27 mouse cellular contexts compared by ENCODE assay signal in the genomic region with DNA sequence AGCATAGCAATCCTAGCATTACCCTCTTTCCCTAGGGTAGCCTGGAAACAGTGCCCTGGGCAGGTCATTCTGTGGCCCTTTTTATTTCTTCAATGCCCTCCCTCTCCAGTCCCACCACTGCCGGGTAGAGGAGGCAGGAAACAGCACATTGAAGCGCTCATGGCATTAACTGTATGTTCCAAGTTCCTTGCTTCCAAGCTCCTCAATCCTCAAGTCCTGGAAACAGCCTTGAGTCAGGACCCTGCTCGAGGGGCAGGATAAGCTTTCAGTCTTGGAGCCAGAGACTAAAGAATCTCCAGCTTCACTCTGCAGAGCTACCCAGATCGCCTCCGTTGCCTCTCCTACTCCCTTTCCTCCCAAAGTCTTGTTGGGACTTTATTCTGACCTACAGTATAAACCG. TPM values are rescaled to one million over a fixed set of nuclear protein-coding genes. Genes with fewer than 3 reads are reported as not detected.
DNase-seq lines count a peak whose midpoint lies in the region; ATAC-seq lines count a peak whose summit lies in the region.
"Had no signal": no experiment of that assay in that cellular context is flagged by ENCODE, and none has a peak within 500 bp of the region (broad histone marks: within the 10 kb centered on the region; RNA-seq: fewer than 3 reads in every experiment).

No protein-coding gene starts in this region.

- peaks cover 14% of the 10 kb centered on the region for H3K4me1 ChIP-seq in limb, embryonic 11.5 days (ENCODE audit: control insufficient read depth, insufficient read depth, low read length)
- H3K4me1 ChIP-seq in limb, embryonic 10.5 days, result peaks cover 19% of the 10 kb centered on the region
- H3K4me1 ChIP-seq in midbrain, embryonic 11.5 days (ENCODE audit: control insufficient read depth, insufficient read depth, low read length), result peaks cover 9% of the 10 kb centered on the region
- peaks cover 13% of the 10 kb centered on the region for H3K4me1 ChIP-seq in midbrain, embryonic 16.5 days (ENCODE audit: control insufficient read depth, insufficient read depth, low read length)
- H3K4me1 ChIP-seq in embryonic facial prominence, embryonic 10.5 days, result peaks cover 31% of the 10 kb centered on the region

- H3K9ac ChIP-seq in limb, embryonic 11.5 days (ENCODE audit: low read length), result no peak overlapping the region
- no peak overlapping the region for H3K9ac ChIP-seq in midbrain, embryonic 11.5 days (ENCODE audit: low read length)
- H3K9ac ChIP-seq in midbrain, embryonic 16.5 days (ENCODE audit: low read depth, low read length), result no peak overlapping the region
- H3K9ac ChIP-seq: embryonic facial prominence, embryonic 13.5 days; embryonic facial prominence, embryonic 15.5 days; forebrain, embryonic 13.5 days had no signal

- H3K4me2 ChIP-seq in limb, embryonic 11.5 days (ENCODE audit: low read depth, severe bottlenecking), result no peak overlapping the region
- no peak overlapping the region; the same call in 1 of the 2 replicates for H3K4me2 ChIP-seq in midbrain, embryonic 11.5 days
- no peak overlapping the region for H3K4me2 ChIP-seq in midbrain, embryonic 16.5 days (ENCODE audit: low read length)

- H3K9me3 ChIP-seq in limb, embryonic 11.5 days (ENCODE audit: control insufficient read depth, low read length), result no peaks in the 10 kb centered on the region
- H3K9me3 ChIP-seq in limb, embryonic 10.5 days (replicated peaks), result no peaks in the 10 kb centered on the region
- H3K9me3 ChIP-seq in midbrain, embryonic 11.5 days (ENCODE audit: control insufficient read depth, low read length), result no peaks in the 10 kb centered on the region
- no peaks in the 10 kb centered on the region for H3K9me3 ChIP-seq in midbrain, embryonic 16.5 days (replicated peaks; ENCODE audit: control insufficient read depth, low read length, poor library complexity, severe bottlenecking)
- no peaks in the 10 kb centered on the region for H3K9me3 ChIP-seq in embryonic facial prominence, embryonic 10.5 days
- H3K9me3 ChIP-seq: embryonic facial prominence, embryonic 13.5 days; embryonic facial prominence, embryonic 15.5 days; forebrain, embryonic 13.5 days; G1E had no signal

- H3K27ac ChIP-seq in limb, embryonic 11.5 days (replicated peaks; ENCODE audit: low read depth, low read length), result no peak overlapping the region
- H3K27ac ChIP-seq in limb, embryonic 10.5 days, result no peak overlapping the region
- H3K27ac ChIP-seq in midbrain, embryonic 11.5 days (ENCODE audit: low read depth, low read length), result no peak overlapping the region
- H3K27ac ChIP-seq in midbrain, embryonic 16.5 days (ENCODE audit: low read length), result no peak overlapping the region
- H3K27ac ChIP-seq in embryonic facial prominence, embryonic 10.5 days (replicated peaks), result no peak overlapping the region
- H3K27ac ChIP-seq: embryonic facial prominence, embryonic 13.5 days; embryonic facial prominence, embryonic 15.5 days; forebrain, embryonic 13.5 days had no signal

- WGBS in limb, embryonic 11.5 days, result 3% methylated on average over 6 of the region's 6 CpGs
- 5% methylated on average over 6 of the region's 6 CpGs for WGBS in limb, embryonic 10.5 days
- 4% methylated on average over 6 of the region's 6 CpGs for WGBS in midbrain, embryonic 11.5 days
- WGBS in midbrain, embryonic 16.5 days, result 9% methylated on average over 6 of the region's 6 CpGs
- WGBS in embryonic facial prominence, embryonic 10.5 days, result 2% methylated on average over 6 of the region's 6 CpGs

- no peaks in the 10 kb centered on the region for H3K36me3 ChIP-seq in limb, embryonic 11.5 days (ENCODE audit: control insufficient read depth, insufficient read depth, low read length)
- H3K36me3 ChIP-seq in limb, embryonic 10.5 days, result no peaks in the 10 kb centered on the region
- no peaks in the 10 kb centered on the region for H3K36me3 ChIP-seq in midbrain, embryonic 11.5 days (ENCODE audit: control insufficient read depth, insufficient read depth, low read length)
- no peaks in the 10 kb centered on the region for H3K36me3 ChIP-seq in midbrain, embryonic 16.5 days (ENCODE audit: control insufficient read depth, insufficient read depth, low read length)
- H3K36me3 ChIP-seq in embryonic facial prominence, embryonic 10.5 days (replicated peaks), result no peaks in the 10 kb centered on the region
- H3K36me3 ChIP-seq: embryonic facial prominence, embryonic 13.5 days; embryonic facial prominence, embryonic 15.5 days; G1E had no signal

- H3K4me3 ChIP-seq in limb, embryonic 11.5 days (ENCODE audit: low read depth, low read length), result no peak overlapping the region
- no peak overlapping the region for H3K4me3 ChIP-seq in limb, embryonic 10.5 days
- H3K4me3 ChIP-seq in midbrain, embryonic 11.5 days (ENCODE audit: low read depth, low read length), result no peak overlapping the region; the same call in 1 of the 2 replicates
- H3K4me3 ChIP-seq in midbrain, embryonic 16.5 days (ENCODE audit: low read depth, low read length), result no peak overlapping the region
- H3K4me3 ChIP-seq in embryonic facial prominence, embryonic 10.5 days, result no peak overlapping the region
- H3K4me3 ChIP-seq: erythroblast, embryonic 14.5 days had no signal

- H3K27me3 ChIP-seq in limb, embryonic 11.5 days (ENCODE audit: control insufficient read depth, insufficient read depth, low read length), result peaks cover 82% of the 10 kb centered on the region
- H3K27me3 ChIP-seq in limb, embryonic 10.5 days (ENCODE audit: low read depth, poor library complexity, severe bottlenecking), result peaks cover 100% of the 10 kb centered on the region
- peaks cover 99% of the 10 kb centered on the region for H3K27me3 ChIP-seq in midbrain, embryonic 11.5 days (ENCODE audit: control insufficient read depth, insufficient read depth, low read length)
- H3K27me3 ChIP-seq in midbrain, embryonic 16.5 days (ENCODE audit: control insufficient read depth, insufficient read depth, low read depth, low read length), result peaks cover 82% of the 10 kb centered on the region
- H3K27me3 ChIP-seq in embryonic facial prominence, embryonic 10.5 days (replicated peaks; ENCODE audit: low read depth, poor library complexity, severe bottlenecking), result peaks cover 100% of the 10 kb centered on the region
- H3K27me3 ChIP-seq: CH12.LX had no signal

- ATAC-seq in limb, embryonic 11.5 days (ENCODE audit: insufficient number of reproducible peaks, low FRiP score, low TSS enrichment, low read depth), result no peak
- no peak for ATAC-seq in midbrain, embryonic 11.5 days (ENCODE audit: low FRiP score)
- no peak for ATAC-seq in midbrain, embryonic 16.5 days
- ATAC-seq: activated CD4-positive, CD25-positive, alpha-beta regulatory T cell, adult 4 months; CD4-positive, CD25-positive, alpha-beta regulatory T cell, adult 4 months; Patski had no signal

- peak; percentile 31 for DNase-seq in embryo, embryonic 10.5 days (ENCODE audit: low spot score)
- no peak for DNase-seq in embryo, embryonic 9.5 days (ENCODE audit: extremely low spot score)
- DNase-seq in limb, embryonic 11.5 days (ENCODE audit: low spot score), result peak; percentile 37
- no peak for DNase-seq in limb, embryonic 10.5 days (ENCODE audit: low spot score)
- DNase-seq in midbrain, embryonic 11.5 days (ENCODE audit: low spot score, missing footprints), result peak; percentile 92
- DNase-seq in embryonic facial prominence, embryonic 10.5 days (ENCODE audit: low spot score), result peak; percentile 34
- DNase-seq: adrenal gland, adult 8-10 months; adrenal gland, postnatal 14 days; adrenal gland, postnatal 36 days; B cell, adult 2 months; cerebellum, adult 11-12 months; cerebellum, adult 2 months; cerebellum, adult 9-10 months; cerebellum, postnatal 10 days; cerebellum, postnatal 25 days; embryo, embryonic 11 days had no signal

RNA-seq across cellular contexts. Expression of a gene that starts 2.2 kb away (rescaled TPM):
- not detected in 2 replicates for polyA plus RNA-seq in limb, embryonic 11.5 days (2014; fragmentation: Nextera tagmentation; extraction: Ambion mirVana)
- polyA plus RNA-seq in limb, embryonic 10.5 days (2016; fragmentation: Nextera tagmentation; extraction: Ambion mirVana), result not detected in 2 replicates
- 8.5 and 8.8 TPM in 2 replicates for polyA plus RNA-seq in midbrain, embryonic 11.5 days (2014; fragmentation: Nextera tagmentation; extraction: Ambion mirVana)
- not detected in 2 replicates for polyA plus RNA-seq in midbrain, embryonic 16.5 days (2015; fragmentation: Nextera tagmentation; extraction: Ambion mirVana)
- polyA plus RNA-seq in embryonic facial prominence, embryonic 10.5 days (2016; fragmentation: Nextera tagmentation; extraction: Ambion mirVana), result 1.6 and 5.3 TPM in 2 replicates
- polyA plus RNA-seq: activated CD4-positive, CD25-positive, alpha-beta regulatory T cell, adult 4 months; CD4-positive, CD25-positive, alpha-beta regulatory T cell, adult 4 months; embryonic facial prominence, embryonic 13.5 days; embryonic facial prominence, embryonic 15.5 days; erythroblast, embryonic 14.5 days; forebrain, embryonic 16.5 days; G1E; Patski had no signal

Comparison
In these comparisons a context has a peak if more than half of its experiments do, and no peak if none do; other contexts are left out.
1. DNase-seq: peak in embryo, embryonic 10.5 days (single experiment), limb, embryonic 11.5 days (single experiment), midbrain, embryonic 11.5 days (single experiment) and embryonic facial prominence, embryonic 10.5 days (single experiment); none in embryo, embryonic 9.5 days (single experiment) and limb, embryonic 10.5 days (single experiment).